Mouse (Mus musculus) erythroid progenitor cell, adult 5-6 weeks (primary cell): ENCODE measurements around the gene Dido1. TPM values are rescaled to one million over a fixed set of nuclear protein-coding genes. Genes with fewer than 3 reads are reported as not detected.
A peak's percentile ranks its signal among the peaks of the same experiment; 100 is the strongest.

Source experiments
- ATAC-seq: replicated peaks from 2 replicates; pipeline ENCODE4 v1.8.0; 2016; ENCODE audit warnings: moderate number of reproducible peaks, mild to moderate bottlenecking, moderate TSS enrichment, inconsistent platforms; ENCODE audit not compliant: poor library complexity, low FRiP score, severe bottlenecking
- total RNA-seq, 2 experiments: library from RNA; stranded (forward) in 1 of 2; stranded (reverse) in 1 of 2; fragments of 150-400 nt in 1 of 2; fragments of 186-747, 209-891 nt in 1 of 2; gene quantifications; 2 replicates each; pipeline versions ENCODE4 v1.2.3 to v1.2.4; 2015 to 2017; ENCODE audit warnings: low replicate concordance in 2 of 2

The Dido1 gene
- total RNA-seq, 2 experiments from 2014 or later = 66.2 to 109 TPM

DNA sequence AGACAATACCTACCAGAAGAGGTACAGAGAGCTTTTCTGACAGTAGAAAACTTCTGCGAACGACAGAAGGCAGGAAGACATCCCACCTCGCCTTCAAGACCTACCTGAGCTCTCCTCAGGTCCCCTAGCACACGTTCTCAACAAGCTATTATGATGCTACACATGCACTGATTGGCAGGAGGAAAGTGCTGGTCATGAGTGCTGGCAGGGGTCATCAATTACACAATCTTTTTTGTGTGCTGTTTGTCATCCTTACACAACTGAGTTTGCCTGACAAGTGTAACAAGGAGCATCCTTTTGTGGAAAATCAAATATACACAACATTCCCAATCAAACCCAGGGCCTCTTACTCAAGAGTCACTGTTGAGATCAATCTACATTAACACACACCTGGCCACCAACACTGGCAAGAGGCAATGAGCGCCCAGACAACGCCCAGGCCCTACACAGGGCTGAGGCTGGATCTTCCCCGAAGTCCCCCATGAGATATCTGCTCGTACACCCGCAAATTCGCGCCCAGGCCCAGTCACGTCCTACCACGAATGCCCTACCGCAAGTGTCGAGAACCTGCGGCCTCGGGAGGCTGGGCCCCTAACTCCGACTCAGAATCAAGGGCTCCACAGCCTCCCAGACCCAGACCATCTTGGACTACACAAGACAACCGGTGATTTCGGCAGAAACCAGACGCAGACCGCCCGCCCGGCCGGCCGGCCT, 8.6 kb downstream of the Dido1 start:
- peak; percentile 51 for ATAC-seq

GRCm38 (mm10) chr2:180700457-180700856, 9.3 kb downstream of the Dido1 start:
- no peak for ATAC-seq

DNA sequence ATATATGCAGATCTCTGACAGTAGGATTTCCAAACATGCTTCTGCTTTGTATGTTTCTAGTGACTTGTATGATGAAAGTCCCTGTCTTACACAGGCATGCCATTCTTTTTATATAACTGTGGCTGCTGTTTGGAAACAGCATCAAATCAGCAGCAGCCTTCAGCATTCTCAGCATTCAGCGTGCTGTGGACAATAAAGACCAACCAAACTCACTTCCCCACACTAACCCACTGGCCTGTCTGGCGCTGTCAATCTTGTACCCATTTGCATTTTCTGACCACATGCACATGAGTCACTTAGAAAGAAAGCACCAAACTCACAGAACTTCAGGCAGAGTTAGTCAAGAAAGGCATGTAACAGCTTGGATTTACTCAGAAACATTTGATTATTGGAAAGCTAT, 14.6 kb downstream of the Dido1 start:
- no peak for ATAC-seq

DNA sequence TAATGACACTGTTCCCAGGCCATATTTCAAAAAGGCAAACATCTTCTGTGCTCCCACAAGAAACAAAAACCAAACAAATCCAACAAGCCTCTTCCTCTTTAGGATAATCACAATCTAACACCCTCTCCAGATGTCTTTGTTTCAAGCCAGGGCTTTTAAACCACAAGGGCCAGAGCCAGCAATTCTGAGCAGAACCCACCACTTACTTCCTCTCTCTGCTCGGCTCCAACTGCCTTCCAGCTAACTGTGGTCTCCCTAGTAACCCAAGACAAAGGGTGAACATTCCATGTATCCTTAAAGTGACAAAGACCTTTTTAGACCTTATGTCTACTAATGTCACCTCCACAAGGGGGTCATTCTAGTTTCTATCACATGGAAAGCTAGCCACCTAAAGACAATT, 17.2 kb downstream of the Dido1 start:
- ATAC-seq = no peak

GRCm38 (mm10) chr2:180689841-180690240, 20.0 kb downstream of the Dido1 start:
- ATAC-seq = no peak

DNA sequence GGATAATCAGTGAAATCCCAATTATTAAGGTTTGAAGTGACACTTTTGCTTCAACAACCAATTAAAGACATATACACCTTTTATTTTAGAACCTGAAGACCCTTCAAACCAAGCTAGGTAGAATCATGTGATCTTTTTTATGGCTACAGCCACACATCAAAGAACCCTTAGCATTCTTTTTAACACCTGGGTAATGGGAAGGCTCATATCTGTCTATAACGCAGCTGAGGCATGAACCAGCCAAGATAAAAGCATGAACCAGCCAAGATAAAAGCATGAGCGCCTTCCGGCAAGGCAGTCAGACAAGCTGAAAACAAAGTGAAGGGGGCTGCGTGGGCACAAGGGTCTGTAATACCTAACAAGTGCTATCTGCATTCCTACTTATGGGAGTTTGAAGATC, 25.8 kb downstream of the Dido1 start:
- no peak for ATAC-seq

GRCm38 (mm10) chr2:180683524-180683923, 26.3 kb downstream of the Dido1 start:
- peak; percentile 83 for ATAC-seq

DNA sequence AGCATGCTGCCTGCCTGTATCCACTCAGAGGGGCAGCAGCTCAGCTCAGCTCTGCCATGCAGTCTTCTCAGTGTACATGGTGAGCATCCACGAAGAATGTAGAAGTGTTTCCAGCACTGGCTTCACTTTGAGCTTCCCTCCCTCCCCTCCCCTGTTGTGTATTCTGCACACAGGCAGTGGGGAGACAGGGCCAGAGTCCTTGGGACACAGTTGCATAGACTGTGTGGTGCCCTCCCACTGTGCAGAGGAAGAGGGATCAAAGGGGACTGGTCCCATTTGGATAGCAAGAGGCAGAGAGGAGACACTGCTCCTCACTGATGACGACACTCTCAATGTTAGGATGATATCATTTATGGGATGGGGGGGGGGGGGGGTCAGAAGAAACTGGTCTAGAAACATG, 28.6 kb downstream of the Dido1 start:
- ATAC-seq = no peak

- ATAC-seq = peak; percentile 75
Measured at GRCm38 (mm10) chr2:180678609-180679140, 31.1 kb downstream of the Dido1 start.

- no peak for ATAC-seq
Measured at GRCm38 (mm10) chr2:180676706-180677105, 33.1 kb downstream of the Dido1 start.

- no peak for ATAC-seq
Measured at GRCm38 (mm10) chr2:180662008-180662407, 47.8 kb downstream of the Dido1 start.

DNA sequence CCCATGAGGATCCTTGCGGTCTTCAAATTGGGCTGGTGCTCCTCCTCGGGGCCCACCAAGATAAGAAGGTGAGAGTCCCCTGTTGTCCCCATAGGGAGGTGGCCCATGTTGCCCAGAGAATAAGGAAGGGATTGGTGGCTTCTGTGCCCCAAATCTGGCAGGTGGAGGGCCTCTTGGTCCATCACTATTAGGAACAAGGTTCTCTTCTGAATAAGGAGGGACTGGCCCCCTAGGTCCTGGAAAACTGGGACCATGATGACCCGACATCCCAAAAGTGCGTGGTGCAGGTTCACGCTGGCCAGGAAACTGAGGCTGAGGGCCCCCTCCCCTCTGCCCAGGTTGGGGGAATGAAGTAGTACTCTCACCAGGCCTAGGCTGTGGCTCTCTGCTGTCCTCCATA, 49.3 kb downstream of the Dido1 start:
- no peak for ATAC-seq

DNA sequence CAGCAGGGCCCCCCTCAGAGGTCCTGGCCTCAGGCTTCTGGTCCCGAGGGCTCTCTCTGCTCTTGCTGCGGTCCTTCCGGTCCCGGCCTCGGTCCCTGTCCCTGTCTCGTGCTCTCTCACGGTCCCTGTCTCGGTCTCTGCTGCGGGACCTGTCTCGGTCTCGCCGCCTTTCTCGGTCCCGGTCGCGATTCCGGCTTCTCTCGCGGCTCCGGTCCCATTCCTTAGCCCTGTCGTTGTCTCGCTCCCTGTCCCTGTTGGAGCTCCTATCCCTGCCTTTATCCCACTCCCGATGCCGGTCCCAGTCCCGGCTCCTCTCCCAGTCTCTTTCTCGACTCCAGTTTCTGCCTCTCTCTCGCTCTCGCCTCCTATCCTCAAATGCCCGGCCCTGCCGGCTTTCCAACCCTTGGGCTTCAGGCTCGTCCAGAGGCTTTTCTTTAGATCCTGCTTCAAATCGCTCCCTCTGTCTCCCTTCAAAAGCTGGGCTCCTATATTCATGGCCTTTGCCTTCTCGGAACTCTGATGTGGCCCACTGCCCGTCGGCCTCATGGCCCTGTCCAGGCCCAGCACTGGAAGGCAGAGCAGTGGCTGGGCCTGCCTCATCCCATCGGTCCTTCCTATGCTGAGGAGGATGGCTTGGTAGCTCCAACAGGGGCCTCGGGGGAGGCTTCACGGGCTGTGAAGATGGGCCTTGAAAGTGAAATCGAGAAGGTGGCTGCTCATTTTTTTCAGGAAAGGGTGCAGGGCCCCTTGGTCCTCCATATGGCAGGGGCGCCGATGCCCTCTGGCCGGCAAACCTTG, 50.2 kb downstream of the Dido1 start:
- no peak for ATAC-seq

- no peak for ATAC-seq
Measured at GRCm38 (mm10) chr2:180658381-180658780, 51.4 kb downstream of the Dido1 start.

DNA sequence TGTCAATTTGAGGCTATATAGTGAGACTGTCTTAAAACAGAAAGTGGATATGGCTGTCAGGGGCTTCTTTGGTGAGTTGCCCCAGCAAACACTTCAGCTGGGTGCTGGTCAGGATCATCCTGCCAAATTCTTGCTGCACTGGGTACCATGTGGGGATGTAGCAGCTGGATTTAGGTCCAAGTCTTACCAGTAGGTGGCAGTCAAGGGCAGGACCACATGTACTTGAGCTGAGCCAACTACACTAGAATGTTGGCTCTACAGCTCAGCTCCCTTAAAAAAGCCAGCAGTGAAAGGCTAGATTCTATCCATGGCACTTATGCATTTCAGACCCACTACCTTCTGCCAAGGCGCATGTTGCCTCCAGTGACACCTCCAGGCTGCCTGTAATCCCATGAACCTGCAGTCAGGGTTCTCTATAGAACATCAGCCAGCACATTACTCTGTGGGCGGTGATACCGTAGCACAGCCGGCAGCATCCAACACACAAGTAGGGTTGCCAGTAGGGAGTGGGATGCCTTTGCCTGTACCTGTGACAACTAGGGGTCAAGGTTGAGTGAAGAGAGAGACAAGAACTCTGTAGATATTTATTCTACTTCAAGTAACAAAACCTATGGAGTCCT, 52.3 kb downstream of the Dido1 start:
- peak; percentile 80 for ATAC-seq

- ATAC-seq = no peak
Measured at GRCm38 (mm10) chr2:180655150-180655549, 54.6 kb downstream of the Dido1 start.

DNA sequence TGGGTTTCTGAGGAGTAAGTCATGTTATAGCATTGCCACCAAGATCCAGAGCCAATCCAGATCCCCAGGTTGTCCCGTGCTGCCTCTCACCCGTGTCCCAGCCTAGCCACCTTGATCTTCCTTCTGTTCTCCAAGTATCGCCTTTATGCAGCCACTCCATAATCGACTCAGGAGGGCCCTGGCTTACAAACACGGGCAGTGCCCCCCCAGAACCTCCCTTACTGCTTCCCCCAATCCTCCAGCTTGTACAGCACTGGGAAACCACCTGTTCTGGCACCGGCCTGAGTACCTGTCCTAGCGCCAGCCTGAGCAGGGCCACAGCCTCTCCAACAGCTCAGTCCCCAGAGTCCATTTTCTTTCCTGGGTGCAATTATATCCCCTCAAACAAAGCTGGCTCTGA, 55.1 kb downstream of the Dido1 start:
- no peak for ATAC-seq

- no peak for ATAC-seq
Measured at GRCm38 (mm10) chr2:180646841-180647240, 63.0 kb downstream of the Dido1 start.

- ATAC-seq = no peak
Measured at GRCm38 (mm10) chr2:180643626-180644025, 66.2 kb downstream of the Dido1 start.

DNA sequence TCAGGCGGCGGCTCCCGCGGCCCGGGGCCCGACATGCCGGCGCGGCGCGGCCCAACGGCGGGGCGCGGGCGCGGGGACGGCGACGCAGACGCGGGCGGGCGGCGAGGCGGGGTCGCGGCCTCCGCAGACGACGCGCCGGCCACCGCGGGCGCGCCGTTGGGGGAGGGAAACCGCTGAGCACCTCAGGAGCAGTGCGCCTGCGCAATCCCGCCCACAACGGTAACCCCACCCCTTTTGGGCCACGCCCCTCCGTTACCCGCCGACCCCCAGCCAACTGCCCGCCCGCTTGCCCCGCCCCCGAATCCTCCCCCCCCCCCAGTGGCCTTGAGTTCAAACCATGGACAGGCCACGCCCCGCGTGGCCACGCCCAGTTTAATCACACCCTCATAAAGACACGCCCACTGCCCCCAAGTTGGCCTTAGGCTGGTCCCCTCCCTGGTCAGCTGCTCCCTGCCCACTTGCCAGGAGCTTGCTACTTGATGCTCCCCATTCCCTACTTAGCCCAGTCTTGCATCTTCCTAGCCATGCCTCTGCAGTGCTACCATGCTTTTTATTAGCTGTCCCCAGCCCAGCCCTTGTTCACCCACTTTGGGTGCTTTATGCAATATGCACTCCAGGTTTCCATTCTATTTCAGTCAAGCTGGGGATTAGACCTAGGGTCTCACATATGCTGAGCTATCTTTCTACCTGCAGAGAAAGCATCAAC, 67.1 kb downstream of the Dido1 start, which contains the start of gene Tcfl5:
Tcfl5 (minus strand) TSS at position 154 of the 706 bp plus-strand sequence.
- ATAC-seq = no peak
